Mouse (Mus musculus) liver, postnatal 0 days (tissue): ENCODE results near the gene Sbk2. TPM values are rescaled to one million over a fixed set of nuclear protein-coding genes. Genes with fewer than 3 reads are reported as not detected.

Experiments used
- ATAC-seq: fragments of 200-750 bp; cut with Nextera tagmentation; 2 replicates; pipeline ENCODE4 v1.8.0; 2017; ENCODE audit warnings: mild to moderate bottlenecking, moderate library complexity
- DNase-seq: peaks from one replicate; pipeline ENCODE4 v3.0.0-alpha.2; 2016
- H3K27ac ChIP-seq: fragments of 300-500 bp; sonication (generic); 2 replicates; pipeline ENCODE4 v1.5.1; 2014; ENCODE audit warnings: antibody characterized with exemption, moderate library complexity, mild to moderate bottlenecking, low read depth
- H3K27me3 ChIP-seq: fragments of 300-500 bp; sonication (generic); 2 replicates; pipeline ENCODE4 v1.6.1; 2014; ENCODE audit warnings: low read length, control low read depth, mixed read lengths; ENCODE audit not compliant: insufficient read depth
- H3K36me3 ChIP-seq: fragments of 300-500 bp; sonication (generic); replicated peaks from 2 replicates; pipeline ENCODE4 v1.6.1; 2014; ENCODE audit warnings: mild to moderate bottlenecking, control low read depth, low read length, moderate library complexity, mixed read lengths; ENCODE audit not compliant: insufficient read depth
- H3K4me1 ChIP-seq: fragments of 300-500 bp; sonication (generic); 2 replicates; pipeline ENCODE4 v1.6.1; 2014; ENCODE audit warnings: antibody characterized with exemption, mild to moderate bottlenecking, control low read depth; ENCODE audit not compliant: insufficient read depth
- H3K4me2 ChIP-seq: fragments of 300-500 bp; sonication (generic); 2 replicates; pipeline ENCODE4 v1.6.1; 2014; ENCODE audit warnings: low read depth, mild to moderate bottlenecking, low read length, moderate library complexity, mixed read lengths
- H3K4me3 ChIP-seq: fragments of 300-500 bp; sonication (generic); 2 replicates; pipeline ENCODE4 v1.5.1; 2014; ENCODE audit warnings: low read depth, low read length
- H3K9ac ChIP-seq: fragments of 300-500 bp; sonication (generic); replicated peaks from 2 replicates; pipeline ENCODE4 v1.6.1; 2014; ENCODE audit warnings: mild to moderate bottlenecking, moderate library complexity
- H3K9me3 ChIP-seq: fragments of 300-500 bp; sonication (generic); 2 replicates; pipeline ENCODE4 v1.6.1; 2016; ENCODE audit warnings: mild to moderate bottlenecking, control low read depth, low read length, mixed read lengths
- CTCF ChIP-seq: sonication (generic); IDR thresholded peaks from 2 replicates; pipeline ENCODE4 v1.5.1; 2016; ENCODE audit warnings: antibody characterized with exemption, low read depth
- EP300 ChIP-seq: IDR thresholded peaks from 2 replicates; pipeline ENCODE4 v1.6.1; 2016; ENCODE audit warnings: antibody characterized with exemption, low read depth, mild to moderate bottlenecking
- WGBS: fragments of 180-500 bp; shearing (Covaris S2); extraction: QIAGEN DNeasy Blood & Tissue Kit; methylation state at CpG from one replicate; pipeline ENCODE4 v1.1.7; 2014; ENCODE audit not compliant: insufficient replicate concordance; 5-methylcytosine and 5-hydroxymethylcytosine counted together
- polyA plus RNA-seq: library from polyadenylated mRNA; unstranded; fragments of >200 nt; fragmentation: Nextera tagmentation; extraction: Ambion mirVana; gene quantifications from 2 replicates; pipeline ENCODE4 v1.2.1, GENCODE M21; 2015

The Sbk2 gene
- polyA plus RNA-seq, 1 experiment from 2014 or later, result not detected

DNA sequence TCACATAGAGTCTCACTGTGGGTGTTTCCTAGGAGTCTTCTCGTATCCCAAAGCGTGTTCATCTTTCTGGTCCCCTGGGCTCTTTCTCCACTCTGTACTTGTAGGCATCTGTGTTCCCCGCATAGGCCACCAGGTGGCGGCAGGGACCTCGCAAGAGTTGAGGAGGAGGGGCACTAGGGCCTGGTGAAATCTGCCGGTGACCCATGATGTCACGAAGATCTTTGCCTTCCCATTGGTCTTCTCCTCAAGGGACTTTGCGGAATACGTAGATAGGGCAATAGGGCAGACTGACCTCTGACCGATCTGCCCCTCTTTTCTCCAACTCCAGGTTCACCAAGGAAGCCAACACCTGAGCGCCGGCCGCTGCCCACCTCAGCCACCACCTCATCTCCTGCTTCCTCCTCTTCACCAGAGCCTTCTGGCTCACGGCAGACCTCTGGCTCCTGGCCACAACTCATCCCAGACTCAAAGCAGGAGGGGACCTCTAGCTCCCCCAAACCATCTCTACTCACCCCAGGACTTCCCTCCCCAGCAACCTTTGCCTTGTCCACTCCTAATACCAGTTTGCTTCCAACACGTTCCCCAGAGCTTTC lies 20.9 kb downstream of the Sbk2 start:
- Histone ChIP-seq H3K4me3 (peak overlapping the region; percentile 21; the same call in 1 of the 2 replicates), H3K4me1 (peaks cover 2% of the 10 kb centered on the region; the same call in 1 of the 2 replicates), H3K9ac (no peak overlapping the region), H3K9me3 (no peaks in the 10 kb centered on the region), H3K27me3 (no peaks in the 10 kb centered on the region), H3K27ac (no peak overlapping the region), H3K36me3 (no peaks in the 10 kb centered on the region), H3K4me2 (peak overlapping the region; percentile 67)
- peak; percentile 93 for DNase-seq
- 10% methylated on average over 15 of the region's 15 CpGs for WGBS
- peak; percentile 88 for ATAC-seq
- no peak for TF ChIP-seq EP300
- peak; percentile 98 for TF ChIP-seq CTCF

DNA sequence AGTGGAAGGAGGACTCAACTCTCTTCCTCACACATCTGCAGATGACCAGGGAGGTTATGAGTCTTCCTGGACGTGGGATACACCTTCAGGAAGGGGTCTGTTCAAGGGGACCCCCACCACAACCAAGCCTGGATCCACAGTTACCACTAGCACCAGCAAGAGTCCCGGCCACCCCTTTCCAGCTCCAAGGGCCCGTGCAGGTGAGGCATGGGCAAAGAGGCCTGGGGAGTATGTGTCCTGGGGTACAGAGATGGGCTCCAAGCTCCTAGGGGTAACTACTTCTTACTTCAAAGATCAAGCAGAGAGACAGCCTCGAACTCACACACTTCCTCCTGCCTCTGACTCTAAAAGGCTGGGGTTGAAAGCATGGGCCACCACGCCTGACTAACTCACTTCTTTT lies 21.5 kb downstream of the Sbk2 start:
- DNase-seq (no peak), ATAC-seq (no peak)
- Histone ChIP-seq H3K9me3 (no peaks in the 10 kb centered on the region), H3K4me3 (no peak overlapping the region), H3K4me2 (no peak overlapping the region), H3K27ac (no peak overlapping the region), H3K4me1 (peaks cover 2% of the 10 kb centered on the region; the same call in 1 of the 2 replicates), H3K36me3 (no peaks in the 10 kb centered on the region), H3K27me3 (no peaks in the 10 kb centered on the region), H3K9ac (no peak overlapping the region)
- no peak for TF ChIP-seq CTCF
- no peak for TF ChIP-seq EP300
- 34% methylated on average over 5 of the region's 5 CpGs for WGBS

DNA sequence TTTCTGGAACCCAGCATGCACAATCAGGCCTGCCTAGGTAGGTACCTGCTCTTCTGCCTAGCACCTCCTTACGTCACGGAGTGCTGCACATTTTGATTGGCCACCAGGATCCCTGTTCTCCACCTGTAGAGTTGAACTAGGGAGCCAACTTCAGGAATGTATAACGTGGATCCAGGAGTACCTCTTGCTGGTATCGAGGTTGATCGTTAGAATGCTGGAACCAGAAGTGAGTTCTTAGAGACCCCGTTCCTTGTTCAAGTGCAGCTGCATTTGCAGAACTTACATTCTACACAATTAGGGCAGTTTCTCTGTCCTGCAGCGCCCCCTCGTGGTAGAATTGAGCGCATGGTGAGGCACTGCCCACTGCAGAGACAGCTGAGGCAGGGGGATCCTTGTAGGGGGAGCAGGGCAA lies 24.1 kb downstream of the Sbk2 start:
- Histone ChIP-seq H3K9me3 (no peaks in the 10 kb centered on the region), H3K9ac (no peak overlapping the region), H3K36me3 (no peaks in the 10 kb centered on the region), H3K27ac (no peak overlapping the region), H3K4me1 (peaks cover 2% of the 10 kb centered on the region; the same call in 1 of the 2 replicates), H3K27me3 (no peaks in the 10 kb centered on the region), H3K4me2 (no peak overlapping the region), H3K4me3 (no peak overlapping the region)
- 18% methylated on average over 9 of the region's 9 CpGs for WGBS
- peak; percentile 94 for TF ChIP-seq CTCF
- TF ChIP-seq EP300, result no peak
- DNase-seq, result peak; percentile 87
- ATAC-seq, result peak; percentile 73

DNA sequence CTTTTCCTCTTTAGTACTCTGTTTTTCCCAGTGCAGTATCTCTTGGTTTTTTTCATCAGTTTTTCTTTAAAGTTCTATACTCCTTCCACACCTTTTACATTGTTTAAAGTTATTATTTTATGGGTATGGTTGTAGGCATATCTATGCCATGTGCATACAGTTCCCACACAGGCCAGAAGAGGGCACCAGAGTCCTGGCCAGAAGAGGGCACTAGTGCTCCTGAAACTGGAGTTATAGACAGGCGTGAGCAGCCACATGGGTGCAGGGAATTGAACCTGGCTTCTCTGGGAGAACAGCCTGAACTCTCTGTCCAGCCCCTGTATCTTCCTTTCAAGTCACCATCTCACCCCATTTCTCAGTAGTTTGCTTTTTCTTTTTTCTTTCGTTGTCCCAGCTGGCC lies 25.8 kb downstream of the Sbk2 start:
- ATAC-seq, result no peak
- WGBS, result 49% methylated on average over 2 of the region's 2 CpGs
- peaks cover 2% of the 10 kb centered on the region; the same call in 1 of the 2 replicates for H3K4me1 ChIP-seq
- no peak overlapping the region for H3K4me2 ChIP-seq
- H3K9me3 ChIP-seq, result no peaks in the 10 kb centered on the region
- TF ChIP-seq CTCF (peak; percentile 95), EP300 (no peak)
- no peaks in the 10 kb centered on the region for H3K36me3 ChIP-seq
- H3K27me3 ChIP-seq, result no peaks in the 10 kb centered on the region
- no peak overlapping the region for H3K4me3 ChIP-seq
- H3K9ac ChIP-seq, result no peak overlapping the region
- H3K27ac ChIP-seq, result no peak overlapping the region
- peak; percentile 81 for DNase-seq

DNA sequence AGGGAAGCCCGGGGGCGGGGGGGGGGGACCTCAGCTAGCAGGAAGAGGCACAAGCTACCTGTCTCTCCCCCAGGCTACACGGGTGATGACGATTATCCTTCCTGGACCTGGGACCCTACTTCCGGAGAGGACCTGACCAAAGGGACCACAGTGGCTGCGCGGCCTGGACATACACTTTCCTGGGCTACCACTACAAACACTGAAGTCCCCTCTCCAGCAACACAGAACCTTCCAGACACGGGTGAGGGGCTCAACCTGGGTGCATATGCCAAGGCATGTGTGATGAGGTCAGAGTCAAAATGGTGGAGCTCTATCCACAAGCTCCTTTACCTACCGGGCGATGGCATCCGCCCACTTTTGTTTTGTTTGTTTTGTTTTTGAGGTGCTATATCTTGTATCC lies 26.8 kb downstream of the Sbk2 start:
- WGBS, result 57% methylated on average over 10 of the region's 11 CpGs
- H3K4me2 ChIP-seq, result no peak overlapping the region

DNA sequence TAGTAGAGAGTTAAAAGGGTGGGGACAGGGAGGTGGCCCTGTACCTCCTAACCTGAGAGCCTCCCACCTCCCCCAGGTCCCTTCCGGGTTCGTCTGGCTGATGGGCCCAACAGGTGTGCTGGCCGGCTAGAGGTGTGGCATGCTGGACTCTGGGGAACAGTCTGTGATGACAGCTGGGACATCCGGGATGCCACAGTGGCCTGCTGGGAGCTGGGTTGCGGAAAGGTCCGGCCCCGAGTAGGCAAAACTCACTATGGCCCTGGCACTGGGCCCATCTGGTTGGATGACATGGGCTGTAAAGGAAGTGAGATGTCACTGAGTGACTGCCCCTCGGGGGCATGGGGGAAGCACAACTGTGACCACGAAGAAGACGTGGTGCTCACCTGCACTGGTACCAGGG lies 27.4 kb downstream of the Sbk2 start:
- ATAC-seq (no peak), DNase-seq (no peak)
- TF ChIP-seq EP300 (no peak), CTCF (no peak)
- Histone ChIP-seq H3K4me2 (no peak overlapping the region), H3K4me1 (no peaks in the 10 kb centered on the region), H3K27me3 (no peaks in the 10 kb centered on the region), H3K4me3 (no peak overlapping the region), H3K9ac (no peak overlapping the region), H3K27ac (no peak overlapping the region), H3K9me3 (no peaks in the 10 kb centered on the region), H3K36me3 (no peaks in the 10 kb centered on the region)
- WGBS, result 63% methylated on average over 10 of the region's 10 CpGs

More for the DNA sequence above, 26.8 kb downstream of the Sbk2 start:
- Histone ChIP-seq H3K9me3 (no peaks in the 10 kb centered on the region), H3K27ac (no peak overlapping the region), H3K4me1 (no peaks in the 10 kb centered on the region), H3K36me3 (no peaks in the 10 kb centered on the region), H3K27me3 (no peaks in the 10 kb centered on the region), H3K4me3 (no peak overlapping the region), H3K9ac (no peak overlapping the region)
- ATAC-seq (no peak), DNase-seq (no peak)
- TF ChIP-seq CTCF (no peak), EP300 (no peak)
